In genomic region chr10:53435181-53435874, GRCm38 (mm10) we compare ENCODE assay signal across 7 mouse cellular contexts. TPM values are rescaled to one million over a fixed set of nuclear protein-coding genes. Genes with fewer than 3 reads are reported as not detected.
DNase-seq lines count a peak whose midpoint lies in the region; ATAC-seq and TF ChIP-seq lines count a peak whose summit lies in the region.

No protein-coding gene starts in this region.

- H3K27me3 ChIP-seq in limb, embryonic 14.5 days (ENCODE audit: control insufficient read depth, insufficient read depth, low read length): no peaks in the 10 kb centered on the region
- no peaks in the 10 kb centered on the region for H3K27me3 ChIP-seq in midbrain, embryonic 12.5 days

- no peak overlapping the region for H3K9ac ChIP-seq in limb, embryonic 14.5 days (ENCODE audit: low read depth, low read length, severe bottlenecking)
- H3K9ac ChIP-seq in midbrain, embryonic 12.5 days (replicated peaks): no peak overlapping the region

- H3K4me3 ChIP-seq in limb, embryonic 14.5 days (replicated peaks; ENCODE audit: low read length): no peak overlapping the region
- no peak overlapping the region for H3K4me3 ChIP-seq in midbrain, embryonic 12.5 days

- peak; percentile 9 to 45 for DNase-seq in adrenal gland, postnatal 4 days (ENCODE audit: low spot score in 2 of 2)
- DNase-seq in embryo, embryonic 9.5 days (ENCODE audit: extremely low spot score): peak; percentile 43
- DNase-seq in heart, adult 18-20 months: peak; percentile 89 to 94
- DNase-seq in kidney, adult 11 months: peak; percentile 78
- DNase-seq in limb, embryonic 14.5 days (ENCODE audit: low spot score): peak; percentile 61
- peak; percentile 43 to 69 for DNase-seq in spleen, postnatal 10 days (ENCODE audit: low spot score in 2 of 2)

- peak overlapping the region; percentile 18 for H3K4me2 ChIP-seq in limb, embryonic 14.5 days (replicated peaks; ENCODE audit: low read depth, low read length, severe bottlenecking)
- no peak overlapping the region for H3K4me2 ChIP-seq in midbrain, embryonic 12.5 days (replicated peaks)

- WGBS in limb, embryonic 14.5 days: 33% methylated on average over 14 of the region's 14 CpGs
- WGBS in midbrain, embryonic 12.5 days: 63% methylated on average over 14 of the region's 14 CpGs

- TF ChIP-seq POLR2A in limb, embryonic 14.5 days (IDR thresholded peaks at IDR 0.05; ENCODE audit: borderline replicate concordance, extremely low read depth, insufficient read depth, insufficient read length): no peak

- no peaks in the 10 kb centered on the region for H3K9me3 ChIP-seq in limb, embryonic 14.5 days (ENCODE audit: control insufficient read depth, low read length)
- H3K9me3 ChIP-seq in midbrain, embryonic 12.5 days: no peaks in the 10 kb centered on the region

- no peaks in the 10 kb centered on the region for H3K36me3 ChIP-seq in limb, embryonic 14.5 days (ENCODE audit: control insufficient read depth, insufficient read depth, low read length)
- no peaks in the 10 kb centered on the region for H3K36me3 ChIP-seq in midbrain, embryonic 12.5 days

- H3K27ac ChIP-seq in limb, embryonic 14.5 days (replicated peaks; ENCODE audit: low read depth, low read length): peak overlapping the region; percentile 30
- H3K27ac ChIP-seq in midbrain, embryonic 12.5 days (replicated peaks): no peak overlapping the region

- peaks cover 24% of the 10 kb centered on the region for H3K4me1 ChIP-seq in limb, embryonic 14.5 days (ENCODE audit: control insufficient read depth, insufficient read depth, low read length)
- H3K4me1 ChIP-seq in midbrain, embryonic 12.5 days: peaks cover 9% of the 10 kb centered on the region; the same call in 1 of the 2 replicates

- no peak for ATAC-seq in limb, embryonic 14.5 days (ENCODE audit: low FRiP score, low read depth)
- peak; percentile 51 for ATAC-seq in midbrain, embryonic 12.5 days (ENCODE audit: low FRiP score, low read depth)

RNA-seq across cellular contexts. Expression of gene Cep85l, which starts 55.6 kb away (rescaled TPM):
- 10 to 100 TPM; 17.5 to 17.7 TPM for total RNA-seq in adrenal gland, postnatal 4 days (2021)
- 10 to 100 TPM; 13.5 TPM for total RNA-seq in heart, adult 18-20 months (2021)
- polyA plus RNA-seq in limb, embryonic 14.5 days (2012; rRNA removed): 8.1 and 9.2 TPM in 2 replicates
- polyA plus RNA-seq in limb, embryonic 14.5 days (2014; fragmentation: Nextera tagmentation; extraction: Ambion mirVana): 9.8 and 9.9 TPM in 2 replicates
- 6.9 and 7.2 TPM in 2 replicates for polyA plus RNA-seq in midbrain, embryonic 12.5 days (2016; fragmentation: Nextera tagmentation; extraction: Ambion mirVana)

Comparison
In these comparisons a context has a peak if more than half of its experiments do, and no peak if none do; other contexts are left out.
1. DNase-seq: peak in every context shown above with its lines; median percentile 92 in heart, adult 18-20 months; 78 in kidney, adult 11 months; 61 in limb, embryonic 14.5 days; 56 in spleen, postnatal 10 days; 43 in embryo, embryonic 9.5 days; 27 in adrenal gland, postnatal 4 days.